Mouse (Mus musculus): ENCODE data around the gene Traf3.

DNA sequence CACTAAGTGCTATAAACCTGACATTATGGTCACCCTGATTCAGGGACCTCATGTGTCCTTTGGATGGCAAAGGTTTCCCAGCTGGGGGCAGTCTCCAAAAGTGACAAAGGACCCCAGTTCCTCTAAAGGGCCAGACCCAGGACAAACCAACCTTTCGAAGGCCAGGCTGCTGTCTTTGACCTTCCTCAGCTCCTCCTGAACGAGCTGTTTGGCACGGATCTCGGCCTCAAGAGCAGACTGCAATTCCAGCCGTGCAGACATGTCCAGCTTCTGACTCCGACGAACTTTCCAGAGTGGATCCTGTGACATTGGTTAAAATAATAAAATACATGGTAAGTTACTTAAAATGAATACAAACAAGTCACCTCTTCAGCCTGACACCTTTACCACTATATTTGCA is 148.1 kb downstream of the Traf3 start:
- TF ChIP-seq ZNF384 (IDR thresholded peaks at IDR 0.05; ENCODE audit: low read depth, low read length) (no peak), MAFK (IDR thresholded peaks at IDR 0.05; ENCODE audit: insufficient read depth, low read depth, low read length) (no peak)

Data from ES-E14 (cell line).